Mouse (Mus musculus): ENCODE data around the gene Fam114a1. TPM values are rescaled to one million over a fixed set of nuclear protein-coding genes. Genes with fewer than 3 reads are reported as not detected.

Fam114a1 gene
- total RNA-seq, 2 experiments from 2014 or later = 5.2 to 5.8 TPM

Small RNAs within 50 kb of the gene (microRNA-seq; reads per million reads assigned to microRNA genes)
- 84.7 to 119 reads per million in 2 experiments for gene Mir574

Other genes starting within 250 kb of the Fam114a1 start
- 10 to 100 TPM; 50.0 to 56.1 TPM for gene Klf3, start 166.7 kb upstream of the Fam114a1 start, total RNA-seq (2021)
- under 1 TPM; 0.26 to 0.32 TPM for gene Tlr1, start 36.5 kb upstream of the Fam114a1 start, total RNA-seq (2021)
- 1 to 10 TPM in 1 of 2 experiments, under 1 TPM in 1; 0.39 to 1.1 TPM for gene Tlr6, start 10.0 kb upstream of the Fam114a1 start, total RNA-seq (2021)
- under 1 TPM; 0.40 to 0.69 TPM for gene Tmem156, start 122.1 kb downstream of the Fam114a1 start, total RNA-seq (2021)
- gene Klhl5, start 137.5 kb downstream of the Fam114a1 start, total RNA-seq (2021) = 10 to 100 TPM; 63.6 to 69.3 TPM
- 10 to 100 TPM; 17.8 to 23.4 TPM for gene Wdr19, start 229.6 kb downstream of the Fam114a1 start, total RNA-seq (2021)

Measured in layer of hippocampus, postnatal 25 days (tissue).